Mouse (Mus musculus): ENCODE results near the gene Pnpla6.

Gene Pnpla6

DNA sequence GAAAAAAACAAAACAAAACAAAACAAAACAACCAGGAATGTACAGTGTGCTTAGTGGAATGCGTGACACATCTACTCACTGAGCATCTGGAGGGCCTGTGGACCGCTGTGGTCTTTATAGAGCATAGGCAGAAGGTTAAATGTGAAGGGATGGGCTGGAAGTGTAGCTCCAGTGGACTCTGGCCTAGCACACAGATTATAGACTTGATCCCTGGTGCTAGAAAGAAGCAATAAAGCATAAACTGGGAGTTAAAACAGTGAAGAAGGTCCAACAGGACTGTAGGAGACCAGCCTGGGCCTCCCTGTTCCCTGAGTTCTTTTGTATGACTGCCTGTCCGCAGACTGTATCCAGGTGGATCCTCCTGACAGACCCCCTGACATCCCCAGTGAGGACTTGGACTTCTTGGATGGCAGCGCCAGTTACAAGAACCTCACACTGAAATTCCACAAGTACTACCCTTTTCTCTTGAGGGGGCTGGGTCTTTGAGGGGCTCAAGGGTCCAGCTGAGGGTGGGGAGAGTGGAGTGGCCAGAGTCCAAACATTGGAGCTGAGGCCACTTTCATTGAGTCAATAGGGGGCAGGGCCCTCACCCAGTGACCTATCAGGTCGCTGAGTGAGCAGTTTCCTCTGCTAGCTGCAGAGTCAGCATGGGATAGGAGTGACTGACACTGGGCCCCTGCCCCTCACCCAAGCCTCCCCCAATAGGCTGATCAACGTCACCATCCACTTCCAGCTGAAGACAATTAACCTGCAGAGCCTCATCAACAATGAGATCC lies 7.0 kb upstream of the Pnpla6 start:
- DNase-seq (ENCODE audit: low spot score): no peak

DNA sequence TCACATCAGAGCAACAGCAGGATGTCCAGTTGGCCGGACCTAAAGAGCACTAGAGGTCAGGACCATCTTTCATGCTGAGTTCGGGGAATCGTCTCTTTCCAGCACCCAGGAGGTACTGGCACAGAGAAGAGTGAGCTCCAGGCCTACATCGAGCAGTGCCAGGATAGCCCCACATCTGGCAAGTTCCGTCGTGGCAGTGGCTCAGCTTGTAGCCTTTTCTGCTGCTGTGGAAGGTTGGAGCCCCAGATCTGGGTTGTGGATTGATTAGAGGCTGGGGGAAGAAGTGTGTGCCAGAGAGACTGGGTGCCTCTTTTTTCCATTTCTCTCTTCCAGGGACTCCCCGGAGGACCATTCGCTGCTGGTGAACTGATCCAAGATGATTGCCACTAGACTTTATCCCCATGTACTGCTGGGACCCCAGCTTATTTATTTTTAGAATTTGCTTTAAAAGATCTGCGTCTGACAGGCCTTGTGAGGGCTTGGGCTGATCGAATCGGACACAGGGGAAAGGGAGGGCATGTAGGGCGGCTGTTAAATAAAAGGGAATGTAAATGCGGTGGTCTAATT lies 420 bp upstream of the Pnpla6 start:
- DNase-seq (ENCODE audit: low spot score): no peak

DNA sequence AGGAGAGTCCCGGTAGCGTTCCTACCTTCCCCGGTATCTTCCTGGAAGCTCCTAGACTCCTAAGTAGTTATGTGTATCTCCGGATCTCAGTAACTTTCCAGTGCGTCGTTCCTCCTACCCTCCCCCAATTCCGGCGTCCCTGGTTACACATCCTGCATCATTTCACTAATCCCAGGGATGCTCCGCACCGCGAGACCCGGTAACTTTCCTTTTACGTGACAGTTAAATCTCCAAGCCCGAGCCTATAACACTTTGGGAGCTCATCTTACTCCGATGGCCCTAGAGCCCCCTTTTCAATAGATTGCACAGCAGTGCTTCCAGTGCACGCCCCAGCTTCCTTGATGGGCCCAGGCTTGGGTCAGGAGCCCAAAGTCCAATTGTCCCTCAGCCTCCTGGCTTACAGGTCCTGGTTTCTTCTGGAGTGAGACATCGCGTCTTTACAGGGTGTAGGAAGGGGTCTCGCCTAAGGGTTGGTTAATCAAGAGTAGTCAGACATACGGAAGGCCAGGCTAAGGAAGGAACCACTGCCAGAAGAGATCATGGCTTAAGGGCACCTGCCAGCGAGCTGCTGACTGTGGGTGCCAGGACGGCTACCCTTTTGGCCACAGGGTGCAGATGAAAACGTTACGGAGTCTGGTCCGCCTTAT lies 710 bp downstream of the Pnpla6 start:
- DNase-seq (ENCODE audit: low spot score): peak; percentile 49

- DNase-seq (ENCODE audit: low spot score): peak; percentile 95
Observed at GRCm38 (mm10) chr8:3516450-3517116, 1.4 kb downstream of the Pnpla6 start.

GRCm38 (mm10) chr8:3517117-3517495 lies 1.9 kb downstream of the Pnpla6 start:
- no peak for DNase-seq (ENCODE audit: low spot score)

DNA sequence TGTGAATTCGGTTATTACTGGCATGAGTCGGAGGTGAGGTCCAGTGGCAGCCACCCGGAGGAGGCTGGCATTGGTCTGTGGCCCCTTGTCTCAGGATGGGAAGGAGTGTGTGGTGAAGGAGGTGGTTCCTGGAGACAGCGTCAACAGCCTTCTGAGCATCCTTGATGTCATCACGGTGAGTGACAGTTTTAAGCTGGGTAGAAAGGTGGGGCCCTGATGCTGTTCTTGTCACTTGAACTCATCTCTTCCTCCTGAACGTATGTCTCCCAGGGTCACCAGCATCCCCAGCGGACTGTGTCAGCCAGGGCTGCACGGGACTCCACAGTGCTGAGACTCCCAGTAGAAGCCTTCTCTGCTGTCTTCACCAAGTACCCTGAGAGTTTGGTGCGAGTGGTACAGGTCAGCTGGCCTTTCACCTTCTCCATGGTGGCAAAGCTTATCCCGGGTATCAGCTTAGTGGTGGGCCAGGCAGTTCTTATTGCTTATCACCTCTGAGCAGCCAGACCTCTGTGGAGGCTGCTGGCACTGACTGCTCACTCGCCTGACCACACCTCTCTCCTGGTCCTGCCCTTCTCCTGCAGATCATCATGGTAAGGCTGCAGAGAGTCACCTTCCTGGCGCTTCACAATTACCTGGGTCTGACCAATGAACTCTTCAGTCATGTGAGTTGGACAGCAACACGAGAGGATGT lies 7.0 kb downstream of the Pnpla6 start:
- DNase-seq (ENCODE audit: low spot score): no peak

- no peak for DNase-seq (ENCODE audit: low spot score)
Observed at GRCm38 (mm10) chr8:3530816-3531215, 15.6 kb downstream of the Pnpla6 start.

- no peak for DNase-seq (ENCODE audit: low spot score)
Observed at GRCm38 (mm10) chr8:3531936-3532335, 16.8 kb downstream of the Pnpla6 start.

- DNase-seq (ENCODE audit: low spot score): no peak
Observed at GRCm38 (mm10) chr8:3536053-3536841, 21.1 kb downstream of the Pnpla6 start.

DNA sequence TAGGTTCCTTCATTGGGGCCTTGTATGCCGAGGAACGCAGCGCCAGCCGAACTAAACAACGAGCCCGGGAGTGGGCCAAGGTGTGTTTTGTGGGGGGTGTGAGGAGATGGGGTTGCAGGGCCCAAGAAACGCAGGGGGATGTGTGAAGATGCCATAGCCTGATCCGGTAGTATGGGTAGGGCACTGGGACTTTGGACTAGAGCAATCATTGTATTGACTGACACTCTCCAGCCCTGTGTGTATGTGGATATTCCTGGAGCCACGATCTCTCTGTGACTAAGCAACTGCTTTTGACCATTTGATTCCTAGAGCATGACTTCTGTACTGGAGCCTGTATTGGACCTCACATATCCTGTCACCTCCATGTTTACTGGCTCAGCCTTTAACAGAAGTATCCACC lies 21.8 kb downstream of the Pnpla6 start:
- DNase-seq (ENCODE audit: low spot score): no peak

GRCm38 (mm10) chr8:3537666-3538065 lies 22.5 kb downstream of the Pnpla6 start:
- no peak for DNase-seq (ENCODE audit: low spot score)

GRCm38 (mm10) chr8:3539146-3539545 lies 24.0 kb downstream of the Pnpla6 start:
- no peak for DNase-seq (ENCODE audit: low spot score)

- no peak for DNase-seq (ENCODE audit: low spot score)
Observed at GRCm38 (mm10) chr8:3540076-3540475, 24.9 kb downstream of the Pnpla6 start.

GRCm38 (mm10) chr8:3546511-3546910 lies 31.3 kb downstream of the Pnpla6 start:
- no peak for DNase-seq (ENCODE audit: low spot score)

DNA sequence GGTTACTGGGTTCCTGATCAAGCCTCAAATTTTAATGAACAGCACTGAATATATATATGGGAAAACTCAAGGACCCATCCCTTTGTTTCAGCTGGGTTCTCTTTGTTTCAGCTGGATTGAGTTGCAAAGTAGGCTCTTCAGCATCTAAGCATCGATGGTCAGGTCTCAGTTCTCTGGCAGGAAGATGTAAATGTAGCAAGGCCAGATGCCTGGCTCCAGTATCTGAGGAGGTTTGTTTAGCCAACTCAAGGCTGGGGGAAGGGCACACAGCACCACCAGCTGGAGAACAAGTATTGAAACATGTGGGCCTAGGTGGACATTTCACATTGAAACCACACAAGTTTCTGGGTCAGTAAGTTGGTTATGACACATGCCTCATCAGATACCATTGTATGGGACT lies 37.1 kb downstream of the Pnpla6 start:
- DNase-seq (ENCODE audit: low spot score): no peak

DNA sequence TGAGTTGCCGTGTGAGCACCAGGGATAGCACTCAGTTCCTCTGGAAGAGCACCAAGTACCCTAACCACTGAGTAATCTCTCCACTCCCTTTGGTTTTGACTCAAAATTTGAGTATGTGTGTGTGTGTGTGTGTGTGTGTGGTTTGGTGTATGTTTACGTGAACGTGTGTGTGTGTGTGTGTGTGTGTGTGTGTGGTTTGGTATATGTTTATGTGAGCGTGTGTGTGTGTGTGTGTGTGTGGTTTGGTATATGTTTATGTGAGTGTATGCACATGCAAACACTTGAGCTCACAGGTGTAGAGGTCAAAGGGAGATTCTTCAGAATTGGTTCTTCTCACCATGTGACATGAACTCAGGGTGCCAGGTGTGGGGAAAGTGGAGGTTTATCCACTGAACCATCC lies 40.9 kb downstream of the Pnpla6 start:
- no peak for DNase-seq (ENCODE audit: low spot score)

- no peak for DNase-seq (ENCODE audit: low spot score)
Observed at GRCm38 (mm10) chr8:3567641-3568371, 52.6 kb downstream of the Pnpla6 start, which contains the start of gene C330021F23Rik. TSS of gene C330021F23Rik (plus strand) at chr8:3567990.

DNA sequence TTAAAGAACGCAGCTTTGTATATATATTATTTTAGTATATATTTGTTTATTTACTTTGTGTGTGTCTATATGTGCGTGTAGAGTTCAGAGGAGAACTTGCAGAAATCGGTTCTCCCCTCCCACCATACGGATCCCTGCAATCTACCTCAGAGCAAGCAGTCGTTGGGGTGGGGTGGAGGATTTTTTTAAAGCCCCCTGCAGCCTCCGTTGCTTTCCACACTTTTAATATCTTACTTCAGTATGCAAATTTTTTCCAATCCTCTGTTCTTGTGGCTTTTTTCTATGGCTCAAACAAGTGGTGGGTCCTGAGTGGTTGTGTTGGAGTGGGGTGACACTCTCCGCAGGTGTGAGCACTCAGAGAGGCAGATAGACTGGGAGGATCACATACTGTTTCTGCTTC lies 53.2 kb downstream of the Pnpla6 start:
- DNase-seq (ENCODE audit: low spot score): no peak

DNA sequence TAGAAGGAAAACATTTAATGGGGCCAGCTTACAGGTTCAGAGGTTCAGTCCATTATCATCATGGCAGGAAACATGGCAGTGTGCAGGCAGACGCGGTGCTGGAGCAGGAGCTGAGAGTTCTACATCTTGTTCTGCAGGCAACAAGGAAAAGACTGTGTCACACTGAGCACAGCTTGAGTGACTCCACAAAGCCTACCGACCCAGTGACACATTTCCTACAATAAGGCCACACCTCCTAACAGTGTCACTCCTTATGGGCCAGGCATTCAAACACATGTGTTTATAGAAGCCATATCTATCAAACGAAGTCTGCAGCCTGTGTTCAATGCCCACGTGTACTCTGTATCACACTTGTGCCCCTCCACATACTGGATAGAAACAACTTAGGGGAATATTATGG lies 54.6 kb downstream of the Pnpla6 start:
- no peak for DNase-seq (ENCODE audit: low spot score)

GRCm38 (mm10) chr8:3574546-3574945 lies 59.4 kb downstream of the Pnpla6 start:
- DNase-seq (ENCODE audit: low spot score): no peak

All from urinary bladder, postnatal 14 days (tissue).